Mouse (Mus musculus) megakaryocyte progenitor cell, adult 5-6 weeks (primary cell): ENCODE data around the gene Klf3. TPM values are rescaled to one million over a fixed set of nuclear protein-coding genes. Genes with fewer than 3 reads are reported as not detected.

Experiments
- ATAC-seq: replicated peaks from 2 replicates; pipeline ENCODE4 v1.8.0; 2016; ENCODE audit warnings: mild to moderate bottlenecking, moderate TSS enrichment, inconsistent platforms; ENCODE audit not compliant: poor library complexity
- total RNA-seq, 2 experiments: library from RNA; stranded (forward) in 1 of 2; stranded (reverse) in 1 of 2; fragments of 157-497, 149-512 nt in 1 of 2; fragments of 200-1000 nt in 1 of 2; gene quantifications; 2 replicates each; pipeline versions ENCODE4 v1.2.3 to v1.2.4; 2015 to 2017

The Klf3 gene
- total RNA-seq, 2 experiments from 2014 or later = 9.4 to 42.7 TPM

DNA sequence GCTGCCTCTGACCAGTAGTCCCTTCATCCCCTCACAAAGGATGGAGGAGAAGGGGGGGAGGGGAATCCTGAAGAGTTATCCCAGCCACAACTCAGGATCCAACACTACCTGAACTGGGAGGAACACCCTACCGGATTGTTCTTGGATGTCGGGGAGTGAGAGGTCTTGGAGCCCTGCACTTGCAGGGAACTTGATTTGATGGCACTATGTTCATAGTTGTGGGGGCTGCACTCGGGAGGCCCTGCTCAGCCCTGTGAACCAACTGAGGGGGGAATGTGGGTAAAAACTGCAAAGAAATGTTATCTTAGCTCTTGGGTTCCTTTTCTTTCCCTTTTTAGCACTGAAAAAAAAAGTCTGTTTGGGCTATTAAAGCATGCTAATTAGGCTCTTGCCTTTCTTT, 27.6 kb downstream of the Klf3 start:
- no peak for ATAC-seq

DNA sequence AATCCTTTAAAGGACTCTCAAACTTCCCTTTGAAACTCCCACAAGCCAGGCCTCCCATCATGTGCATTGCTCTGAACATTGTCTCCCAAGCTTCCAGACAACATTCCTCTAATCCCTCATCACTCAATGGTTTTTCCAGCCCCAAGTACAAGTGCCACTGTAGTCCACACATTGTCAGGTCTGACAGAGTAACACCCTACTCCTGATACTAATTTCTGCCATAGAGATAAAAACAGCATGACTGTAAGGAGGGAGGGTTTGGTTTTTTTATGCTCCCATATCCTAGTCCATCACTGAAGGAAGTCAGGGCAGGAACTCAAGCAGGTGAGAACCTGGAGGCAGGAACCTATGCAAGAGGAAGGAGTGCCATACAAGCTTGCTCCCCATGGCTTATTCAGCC, 30.2 kb downstream of the Klf3 start:
- no peak for ATAC-seq

DNA sequence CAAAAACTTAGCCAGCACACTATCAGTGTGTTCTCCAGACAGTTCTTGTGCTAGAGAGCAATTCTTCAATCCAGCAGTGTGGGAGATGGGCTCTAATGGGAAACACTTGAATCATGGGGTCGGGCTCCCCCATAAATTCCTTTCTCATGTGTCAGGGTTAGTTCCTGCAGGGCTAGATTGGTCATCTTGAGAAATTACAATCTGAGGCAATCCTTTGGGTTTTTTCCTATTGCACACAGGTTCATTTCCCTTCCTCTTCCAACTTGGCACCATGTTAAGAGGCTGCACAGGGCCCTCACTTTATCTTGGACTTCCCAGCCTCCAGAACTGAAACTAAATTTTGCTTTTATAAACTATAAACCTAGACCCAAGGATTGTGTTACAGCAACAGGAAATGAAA, 31.0 kb downstream of the Klf3 start:
- ATAC-seq = peak; percentile 69

DNA sequence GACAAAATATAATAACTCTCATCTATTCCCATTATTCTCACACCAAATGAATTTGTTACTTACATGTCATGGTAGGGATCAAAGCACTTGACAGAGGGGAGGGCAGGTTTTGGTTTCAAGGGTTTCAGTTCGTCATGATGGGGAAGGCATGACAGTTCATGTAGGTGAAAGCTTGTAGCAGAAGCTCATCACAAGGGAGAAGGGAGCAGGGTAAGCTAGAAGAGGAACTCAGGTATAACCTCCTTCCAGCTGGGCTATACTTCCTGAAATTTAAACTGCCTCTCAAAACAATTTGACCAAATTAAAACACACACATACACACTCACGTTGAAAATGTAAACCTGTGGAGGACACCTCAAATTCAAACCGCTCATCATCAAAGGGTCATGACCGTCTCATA, 32.1 kb downstream of the Klf3 start:
- ATAC-seq = peak; percentile 44; the same call in 1 of the 2 replicates

DNA sequence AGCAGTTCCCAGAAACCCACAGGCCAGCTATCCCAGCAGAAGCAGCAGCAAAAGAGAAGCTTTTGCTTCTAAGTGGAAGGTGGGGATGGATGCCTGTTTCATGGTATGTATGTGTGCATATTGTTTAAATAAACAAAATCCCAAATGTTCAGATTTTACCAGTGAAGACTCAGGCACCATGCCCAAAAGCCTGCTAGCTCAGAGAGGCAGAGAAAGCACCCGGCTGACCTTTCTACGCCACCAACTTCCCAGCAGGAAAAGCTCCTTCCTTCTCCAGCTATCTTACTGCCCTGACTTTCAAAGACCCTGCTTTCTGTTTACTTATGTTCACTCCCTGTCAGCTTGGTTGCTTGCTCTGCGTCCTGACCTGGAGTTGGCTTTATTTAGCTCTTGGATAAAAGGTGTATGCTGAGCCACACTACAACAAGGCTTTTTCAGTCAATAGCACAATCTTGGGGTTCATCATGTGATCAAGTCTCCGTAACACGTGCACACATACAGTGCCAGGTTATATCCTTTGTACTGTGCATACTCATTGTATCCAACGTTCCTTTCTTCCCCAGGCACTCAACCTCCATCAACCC, 35.9 kb downstream of the Klf3 start:
- ATAC-seq = no peak

DNA sequence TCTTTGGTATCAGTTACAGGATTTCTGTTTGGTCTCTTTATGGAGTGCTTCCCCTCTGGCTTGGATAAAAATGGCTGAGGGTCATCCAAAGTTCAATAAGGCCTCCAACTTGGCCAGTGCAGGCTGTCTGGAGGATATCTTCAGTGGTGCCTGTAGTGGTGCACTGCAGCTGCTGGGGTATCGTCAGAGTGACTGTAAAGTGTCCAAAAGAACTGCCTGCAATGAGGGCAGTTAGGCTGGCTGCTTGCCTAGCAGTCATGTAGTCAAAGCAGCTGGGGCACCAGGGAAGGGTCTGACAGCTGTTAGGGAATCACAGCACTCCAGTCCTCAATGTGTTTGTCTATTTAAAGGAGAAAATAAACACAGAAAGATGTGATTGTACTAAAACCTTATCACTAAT, 36.9 kb downstream of the Klf3 start:
- ATAC-seq = no peak

DNA sequence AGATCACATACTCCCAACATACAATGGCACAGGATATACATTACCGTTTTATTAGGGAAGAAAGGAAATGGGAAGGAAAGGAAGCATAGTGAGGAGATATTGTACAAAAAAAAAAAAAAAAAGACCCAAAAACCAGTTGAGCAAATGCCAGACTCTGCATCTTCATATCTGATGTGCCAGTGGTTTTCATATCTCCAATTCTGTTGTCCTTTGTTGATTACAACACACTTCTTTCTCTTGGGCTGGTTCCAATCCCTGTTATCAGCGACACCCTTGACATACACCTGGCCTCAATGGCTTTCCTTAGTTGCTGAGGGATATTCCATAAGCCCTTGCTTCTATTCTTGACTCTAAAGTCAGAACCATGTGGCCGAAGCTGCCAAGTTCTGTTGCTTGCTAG, 41.4 kb downstream of the Klf3 start:
- 0 out of 2 replicates have a peak, but pooled peaks have one; percentile 29 for ATAC-seq

DNA sequence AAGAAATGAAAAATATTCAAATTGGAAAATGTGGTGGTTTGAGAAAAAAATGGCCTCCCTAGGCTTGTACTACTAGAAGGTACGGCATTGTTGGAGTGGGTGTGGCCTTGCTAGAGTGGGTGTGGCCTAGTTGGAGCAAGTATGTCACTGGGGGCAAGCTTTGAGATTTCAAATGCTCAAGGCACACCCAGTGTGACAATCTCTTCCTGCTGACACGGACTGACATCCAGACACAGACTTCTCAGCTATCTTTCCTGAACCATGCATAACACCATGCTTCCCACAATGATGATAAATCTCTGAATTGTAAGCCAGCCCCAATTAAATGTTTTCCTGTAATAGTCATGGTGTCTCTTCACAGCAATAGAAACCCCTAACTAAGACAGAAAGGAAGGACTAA, 44.1 kb downstream of the Klf3 start:
- peak; percentile 95 for ATAC-seq

DNA sequence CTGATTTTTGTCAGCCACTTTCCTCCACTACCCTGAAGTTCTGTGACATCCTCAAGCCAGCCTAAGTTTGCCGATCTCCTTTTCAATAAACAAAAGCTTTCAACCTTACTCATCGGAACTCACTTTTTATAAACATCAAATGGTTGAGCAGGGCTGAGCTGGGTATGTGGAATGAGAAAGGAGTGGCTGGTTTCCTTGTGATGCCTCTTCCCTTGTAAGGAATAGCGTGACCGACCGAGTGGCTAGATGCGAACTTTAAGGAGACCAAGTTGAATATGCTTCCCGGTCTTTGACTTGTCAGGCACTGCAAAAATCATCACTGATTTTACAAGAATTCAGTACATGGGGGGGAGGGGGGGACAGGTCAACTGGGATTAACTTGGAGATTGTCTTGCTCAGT, 46.7 kb downstream of the Klf3 start:
- ATAC-seq = no peak

DNA sequence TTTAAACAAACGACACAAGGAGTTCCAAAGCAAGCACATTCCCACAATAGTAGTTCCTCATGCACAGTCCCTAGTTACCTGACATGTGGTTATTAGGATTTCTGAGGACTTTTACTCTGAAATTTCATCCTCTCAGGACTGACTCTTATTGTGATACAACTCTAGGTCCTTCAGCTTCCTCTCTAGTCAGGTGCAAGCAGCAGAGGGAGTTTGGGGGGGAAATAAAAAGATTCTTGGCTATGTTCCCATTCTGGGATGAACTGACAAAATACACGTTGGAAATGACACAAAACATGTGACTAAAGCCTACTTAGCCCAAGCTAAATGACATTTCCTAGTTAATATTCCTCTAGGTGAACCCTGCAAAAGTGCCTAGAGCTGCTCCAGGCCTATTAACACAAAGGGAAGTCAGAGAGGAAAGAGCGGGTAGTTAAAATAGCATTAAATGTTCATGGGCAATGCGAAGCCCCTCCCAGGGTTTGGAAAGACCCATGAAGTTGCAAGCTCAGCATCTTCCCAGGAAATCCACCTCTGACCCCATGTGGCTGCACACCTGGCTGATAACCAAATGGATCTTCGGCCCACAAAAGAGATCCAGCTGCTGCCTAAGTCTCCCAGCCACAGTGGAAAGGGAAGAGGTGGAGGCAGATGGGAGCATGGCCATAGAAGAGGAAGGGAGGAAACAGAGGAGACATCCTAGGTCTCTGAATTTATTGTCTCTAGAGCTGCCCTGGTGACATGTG, 49.6 kb downstream of the Klf3 start:
- ATAC-seq = peak; percentile 83

DNA sequence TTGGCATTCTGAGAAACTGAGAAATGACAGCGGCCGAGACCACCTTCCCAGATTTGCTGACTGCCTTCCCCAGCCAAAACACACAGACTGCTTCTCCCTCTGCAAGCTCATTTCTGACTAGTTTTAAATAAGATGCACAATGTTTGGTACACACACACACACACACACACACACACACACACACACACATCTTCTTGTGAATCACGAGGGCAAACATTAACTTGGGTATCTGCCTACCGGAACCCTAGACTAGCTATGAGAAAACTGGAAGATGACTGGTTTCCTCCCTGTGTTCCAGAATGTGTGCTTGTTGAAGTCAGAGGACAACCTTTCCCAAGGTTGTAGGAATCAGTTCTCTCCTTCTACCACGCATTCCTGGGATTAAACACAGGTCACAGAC, 50.2 kb downstream of the Klf3 start:
- ATAC-seq = no peak

DNA sequence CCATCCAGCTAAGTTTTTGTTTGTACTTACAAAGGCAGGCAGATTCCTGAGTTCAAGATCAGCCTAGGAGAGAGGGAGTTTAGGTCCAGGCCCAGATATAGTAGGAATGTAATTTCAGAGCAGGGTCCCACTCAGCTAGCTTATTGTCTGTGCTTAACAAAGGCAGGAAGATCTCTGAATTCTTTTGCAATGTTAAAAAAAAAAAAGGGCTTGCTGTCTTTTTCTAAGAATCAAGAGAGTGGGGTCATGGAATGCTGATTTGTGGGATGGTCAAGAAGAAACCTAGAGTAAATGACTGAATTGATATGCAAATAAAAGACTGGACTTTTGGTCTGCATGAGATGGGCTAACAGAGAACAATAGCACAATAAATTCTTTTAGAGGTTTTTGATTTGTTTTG, 52.0 kb downstream of the Klf3 start:
- ATAC-seq = no peak

DNA sequence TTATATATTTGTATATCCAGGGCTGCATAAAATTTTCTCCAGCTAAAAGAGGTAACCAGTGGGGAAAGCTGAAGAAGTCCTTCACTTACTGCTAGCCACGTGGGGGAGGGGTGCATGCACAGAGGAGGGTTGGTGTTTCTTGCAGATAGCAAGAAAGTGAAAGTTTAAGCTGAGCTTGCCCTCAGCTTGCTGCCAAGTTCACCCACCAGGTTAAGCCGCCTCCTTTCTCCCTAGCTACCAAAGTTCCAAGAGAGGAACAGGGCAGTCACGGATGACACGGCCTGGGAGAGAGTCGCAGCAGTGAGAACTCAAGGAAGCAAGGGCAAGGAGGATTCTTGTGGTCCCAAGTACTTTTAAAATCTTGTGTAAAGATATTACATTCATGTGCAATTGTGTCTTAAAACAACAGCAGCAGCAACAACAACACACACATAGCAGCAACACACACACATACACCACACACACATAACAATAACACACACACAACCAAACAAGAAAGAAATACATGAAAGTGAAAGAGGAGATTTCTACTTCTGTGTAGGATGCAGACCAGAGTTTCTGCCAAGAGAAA, 57.8 kb downstream of the Klf3 start:
- peak; percentile 60 for ATAC-seq

DNA sequence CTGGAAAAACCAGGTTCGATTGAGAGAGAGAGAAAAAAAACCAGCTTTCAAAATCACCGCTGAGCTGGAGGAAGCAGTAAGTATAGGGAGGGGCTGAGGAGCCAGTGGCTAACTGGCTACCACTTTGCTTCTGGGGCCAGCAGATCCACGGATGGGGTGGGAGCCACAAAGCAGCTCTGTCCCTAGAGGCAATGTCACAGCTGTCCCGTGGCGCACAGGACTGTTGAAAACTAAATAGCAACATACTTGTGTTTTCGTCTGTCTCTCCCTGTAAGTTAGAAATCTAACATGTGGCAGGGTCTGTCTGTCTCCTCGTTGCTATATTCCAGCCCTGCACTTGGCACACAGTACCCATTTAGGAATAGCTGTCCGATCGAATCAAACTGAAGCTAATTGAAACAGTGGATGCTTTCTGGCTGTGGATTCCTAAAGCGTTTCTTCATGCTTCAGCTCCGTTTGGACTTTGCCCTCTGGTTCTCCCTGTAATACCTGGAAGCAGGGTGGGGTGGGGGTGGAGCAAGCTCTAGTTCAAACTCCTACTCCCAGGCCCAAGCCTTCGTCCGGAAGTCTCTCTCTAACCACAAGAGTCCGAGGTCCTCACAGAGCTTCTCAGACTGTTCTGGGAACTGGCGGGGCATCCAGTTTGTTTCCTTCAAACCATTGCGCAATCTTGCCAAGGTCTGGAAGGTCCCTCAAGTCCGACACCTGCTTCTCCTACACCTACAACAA, 58.4 kb downstream of the Klf3 start:
- ATAC-seq = peak; percentile 36

DNA sequence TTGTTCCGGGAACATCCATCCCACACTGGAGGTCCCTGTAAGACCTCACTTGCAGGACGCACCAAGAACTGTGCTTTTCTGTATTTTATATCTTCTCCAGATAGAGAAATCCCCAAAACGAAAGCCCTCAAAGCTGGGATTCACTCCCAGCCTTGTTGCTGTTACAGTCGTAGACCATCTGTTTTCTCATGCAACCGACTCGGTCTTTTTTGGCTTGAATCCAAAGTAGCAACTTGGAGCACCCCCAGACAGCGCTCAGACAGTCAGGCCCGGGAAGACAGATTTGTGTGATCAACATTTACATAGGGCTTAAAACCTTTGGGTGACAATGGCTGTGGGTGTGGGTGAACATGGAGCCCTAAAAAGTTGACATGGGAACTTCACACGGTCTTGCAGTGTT, 59.1 kb downstream of the Klf3 start:
- ATAC-seq = no peak

DNA sequence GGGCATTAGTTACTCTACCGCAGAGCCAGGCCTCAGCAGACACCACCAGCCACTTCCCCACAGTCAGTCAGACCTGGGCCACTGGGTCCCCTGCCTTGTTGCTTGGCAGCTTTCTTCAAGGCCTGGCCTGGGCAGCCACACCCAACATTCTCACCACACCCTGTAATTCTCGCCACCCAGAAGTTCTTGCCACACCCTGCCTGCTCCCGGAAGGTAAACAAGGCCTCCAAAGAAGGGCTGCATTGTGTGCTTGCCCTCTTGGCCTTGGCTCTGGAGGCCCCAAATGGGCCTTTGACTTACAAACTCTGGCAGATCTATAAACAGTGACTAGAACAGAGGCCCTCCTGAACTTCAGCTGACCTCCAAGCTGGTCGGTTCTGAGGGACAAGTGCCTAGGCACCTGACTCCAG, 61.5 kb downstream of the Klf3 start:
- ATAC-seq = peak; percentile 85

DNA sequence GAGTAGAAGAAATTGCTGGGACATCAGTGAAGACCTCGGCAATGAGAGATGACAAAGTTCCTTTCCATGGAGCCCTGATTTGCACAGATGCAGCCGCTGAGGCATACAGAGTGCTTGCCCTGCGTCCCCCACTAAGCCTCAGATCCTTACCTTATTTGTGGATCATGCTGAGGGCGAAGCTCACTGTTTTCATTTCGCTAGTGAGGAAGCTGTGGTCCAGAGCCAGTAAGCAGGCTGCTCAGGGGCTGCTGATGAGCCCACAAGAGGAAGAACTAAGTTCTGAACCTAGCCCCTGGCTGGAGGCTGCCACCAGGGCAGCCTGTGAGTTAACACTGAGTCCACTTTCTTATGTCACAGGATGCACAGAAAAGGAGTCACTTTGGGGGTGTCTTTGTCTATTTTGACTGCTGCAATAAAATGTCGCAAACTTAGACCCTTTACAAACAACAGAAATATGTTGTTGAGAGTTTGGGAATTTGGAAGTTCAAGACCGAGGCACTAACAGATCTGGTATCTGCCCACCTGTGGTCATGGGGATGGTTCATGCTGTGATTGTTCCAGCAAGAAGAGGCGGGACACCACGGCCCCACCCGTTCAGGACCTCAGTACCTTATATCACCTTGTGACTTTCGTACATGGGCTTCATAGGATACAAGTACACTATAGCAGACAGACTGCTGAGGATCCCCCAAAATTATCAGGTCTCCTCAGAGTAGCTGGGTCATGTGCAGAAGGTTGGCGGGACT, 62.2 kb downstream of the Klf3 start:
- peak; percentile 21; the same call in 1 of the 2 replicates for ATAC-seq

DNA sequence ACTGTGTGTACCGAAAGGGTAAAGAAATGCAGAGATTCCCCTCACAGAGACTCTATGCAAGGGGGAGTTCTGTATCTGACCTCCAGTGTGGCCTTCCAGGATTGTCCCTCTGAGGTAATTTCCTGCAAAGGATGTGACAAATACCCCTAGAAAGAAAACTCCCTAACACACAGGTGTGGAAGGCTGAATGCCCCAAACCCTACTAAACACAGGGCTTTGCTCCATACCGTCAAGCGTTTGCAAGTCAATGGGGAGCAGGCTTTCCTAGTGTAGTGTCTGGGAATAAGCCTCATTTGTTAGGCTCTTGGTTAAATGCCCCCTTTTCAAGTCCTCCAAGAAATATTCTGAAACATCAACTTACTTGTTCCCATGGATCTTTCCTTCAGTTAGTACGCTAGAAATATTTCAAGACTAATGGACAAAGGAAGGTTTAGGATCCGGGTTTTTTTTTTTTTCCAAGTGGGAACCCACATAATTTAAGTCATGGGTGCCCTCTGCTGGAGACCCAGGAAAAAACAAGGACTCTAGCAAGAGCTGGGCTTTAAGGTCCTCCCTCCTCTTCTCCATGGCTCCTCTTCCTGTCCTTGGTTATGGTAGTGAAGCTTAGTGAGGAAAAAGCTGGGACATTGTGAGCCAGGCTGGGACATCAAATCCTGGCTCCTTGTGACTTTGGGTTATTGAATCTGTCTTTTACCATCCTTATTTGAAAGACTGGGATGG, 63.3 kb downstream of the Klf3 start:
- ATAC-seq = peak; percentile 47

DNA sequence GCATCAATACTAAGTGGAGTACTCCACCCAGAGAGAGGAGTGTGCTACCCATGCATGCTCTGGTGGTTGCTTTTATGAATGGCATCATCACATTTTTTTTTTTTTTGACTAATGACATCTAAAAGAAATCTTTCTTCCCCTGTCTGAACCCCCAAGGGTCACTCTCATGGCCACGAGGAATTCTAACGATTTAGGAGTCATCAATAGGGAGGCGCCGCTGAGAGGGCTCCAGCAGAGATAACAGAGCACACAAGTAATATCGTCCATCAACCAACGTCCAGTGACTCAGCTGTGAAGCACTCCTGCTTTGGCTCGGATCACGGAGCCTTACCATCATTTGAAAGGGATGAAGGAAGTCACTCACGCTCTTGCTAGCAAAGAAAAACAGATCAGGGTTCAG, 63.9 kb downstream of the Klf3 start:
- no peak for ATAC-seq

DNA sequence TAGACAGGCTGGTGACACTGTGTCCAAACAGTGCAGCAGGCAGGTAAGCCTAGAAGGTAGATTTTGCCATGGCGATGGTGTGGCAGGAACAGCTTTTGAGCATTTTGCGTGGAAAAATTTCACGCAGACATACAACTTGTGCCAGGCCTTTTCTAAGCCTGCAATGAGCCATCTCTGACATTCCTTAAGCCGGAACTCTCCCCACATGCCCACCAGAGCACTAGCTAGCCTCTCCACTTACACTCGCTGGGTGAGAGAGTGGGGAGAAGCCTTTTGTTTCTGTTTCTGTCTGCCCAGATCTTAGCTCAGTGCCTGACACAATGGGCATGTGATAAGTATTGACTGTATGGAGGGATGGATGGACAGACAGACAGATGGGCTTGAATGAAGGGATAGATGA, 64.4 kb downstream of the Klf3 start:
- ATAC-seq = no peak
